Mouse (Mus musculus): ENCODE data around the gene Mcee. TPM values are rescaled to one million over a fixed set of nuclear protein-coding genes. Genes with fewer than 3 reads are reported as not detected.

Gene Mcee
- total and polyA plus RNA-seq, 2 experiments, result 41.8 to 115 TPM

GRCm38 (mm10) chr7:64456676-64457075, 64.3 kb downstream of the Mcee start:
- DNase-seq (ENCODE audit: extremely low read depth, low read depth, low spot score), result no peak
- WGBS, result 66% methylated on average over 3 of the region's 3 CpGs

GRCm38 (mm10) chr7:64457811-64458210, 65.4 kb downstream of the Mcee start:
- no peak for DNase-seq (ENCODE audit: extremely low read depth, low read depth, low spot score)
- Histone ChIP-seq H3K36me3 (ENCODE audit: control insufficient read depth, insufficient read depth, low read length) (no peaks in the 10 kb centered on the region), H3K4me3 (ENCODE audit: insufficient read depth, low read depth, low read length) (no peak overlapping the region), H3K9ac (ENCODE audit: low read depth, low read length) (no peak overlapping the region), H3K4me1 (ENCODE audit: control insufficient read depth, insufficient read depth, low read length) (no peaks in the 10 kb centered on the region), H3K27me3 (ENCODE audit: control insufficient read depth, insufficient read depth, low read length) (no peaks in the 10 kb centered on the region), H3K27ac (replicated peaks; ENCODE audit: insufficient read depth, low read depth, low read length) (no peak overlapping the region), H3K79me2 (ENCODE audit: control insufficient read depth, insufficient read depth, low read length) (no peaks in the 10 kb centered on the region)
- TF ChIP-seq CTCF (IDR thresholded peaks at IDR 0.05; ENCODE audit: low read depth, low read length) (no peak), POLR2A (IDR thresholded peaks at IDR 0.05; ENCODE audit: extremely low read depth, insufficient read depth, low read length) (no peak)
- WGBS, result 90% methylated on average over 2 of the region's 2 CpGs

More at GRCm38 (mm10) chr7:64456676-64457075, 64.3 kb downstream of the Mcee start:
- Histone ChIP-seq H3K4me1 (ENCODE audit: control insufficient read depth, insufficient read depth, low read length) (no peaks in the 10 kb centered on the region), H3K27ac (replicated peaks; ENCODE audit: insufficient read depth, low read depth, low read length) (no peak overlapping the region), H3K4me3 (ENCODE audit: insufficient read depth, low read depth, low read length) (no peak overlapping the region), H3K79me2 (ENCODE audit: control insufficient read depth, insufficient read depth, low read length) (no peaks in the 10 kb centered on the region), H3K27me3 (ENCODE audit: control insufficient read depth, insufficient read depth, low read length) (no peaks in the 10 kb centered on the region), H3K36me3 (ENCODE audit: control insufficient read depth, insufficient read depth, low read length) (no peaks in the 10 kb centered on the region), H3K9ac (ENCODE audit: low read depth, low read length) (no peak overlapping the region)
- TF ChIP-seq POLR2A (IDR thresholded peaks at IDR 0.05; ENCODE audit: extremely low read depth, insufficient read depth, low read length) (no peak), CTCF (IDR thresholded peaks at IDR 0.05; ENCODE audit: low read depth, low read length) (no peak)

Other genes with a start within 250 kb of the Mcee start
- 0.60 TPM in 1 of 2 replicates, not detected in the other for gene Trpm1, start 238.8 kb upstream of the Mcee start, total RNA-seq (2014; rRNA removed)
- gene Trpm1, start 238.8 kb upstream of the Mcee start, polyA plus RNA-seq (2012; rRNA removed), result 0.04 and 0.29 TPM in 2 replicates
- gene Mtmr10, start 105.0 kb upstream of the Mcee start, total RNA-seq (2014; rRNA removed), result 18.6 and 23.1 TPM in 2 replicates
- gene Mtmr10, start 105.0 kb upstream of the Mcee start, polyA plus RNA-seq (2012; rRNA removed), result 7.0 and 7.1 TPM in 2 replicates
- 5.4 and 6.0 TPM in 2 replicates for gene Fan1, start 18.5 kb upstream of the Mcee start, total RNA-seq (2014; rRNA removed)
- gene Fan1, start 18.5 kb upstream of the Mcee start, polyA plus RNA-seq (2012; rRNA removed), result 1.9 and 2.1 TPM in 2 replicates
- 3.2 and 4.8 TPM in 2 replicates for gene Mphosph10, start 339 bp upstream of the Mcee start, total RNA-seq (2014; rRNA removed)
- gene Mphosph10, start 339 bp upstream of the Mcee start, polyA plus RNA-seq (2012; rRNA removed), result 0.61 and 0.91 TPM in 2 replicates
- gene Apba2, start 109.1 kb downstream of the Mcee start, total RNA-seq (2014; rRNA removed), result 0.27 TPM in 1 of 2 replicates, not detected in the other
- gene Apba2, start 109.1 kb downstream of the Mcee start, polyA plus RNA-seq (2012; rRNA removed), result 0.11 and 0.14 TPM in 2 replicates

Data from liver, adult 2 months (tissue).